Mouse (Mus musculus) embryonic facial prominence, embryonic 11.5 days (tissue): ENCODE data around the gene 2310022A10Rik. TPM values are rescaled to one million over a fixed set of nuclear protein-coding genes. Genes with fewer than 3 reads are reported as not detected.

Experiments used
- ATAC-seq: fragments of 200-750 bp; cut with Nextera tagmentation; replicated peaks from 2 replicates; pipeline ENCODE4 v1.8.0; 2017; ENCODE audit warnings: low read depth; ENCODE audit not compliant: insufficient number of reproducible peaks, low FRiP score, low TSS enrichment
- DNase-seq: peaks from one replicate; pipeline ENCODE4 v3.0.0-alpha.2; 2015; ENCODE audit warnings: low spot score
- H3K27ac ChIP-seq: fragments of 300-500 bp; sonication (generic); replicated peaks from 2 replicates; pipeline ENCODE4 v1.5.1; 2014; ENCODE audit warnings: mild to moderate bottlenecking, low read depth, low read length, control low read depth
- H3K27me3 ChIP-seq: fragments of 300-500 bp; sonication (generic); 2 replicates; pipeline ENCODE4 v1.6.1; 2014; ENCODE audit warnings: mild to moderate bottlenecking, low read length, moderate library complexity, mixed read lengths; ENCODE audit not compliant: control insufficient read depth, insufficient read depth
- H3K36me3 ChIP-seq: fragments of 300-500 bp; sonication (generic); replicated peaks from 2 replicates; pipeline ENCODE4 v1.6.1; 2014; ENCODE audit warnings: low read depth, mild to moderate bottlenecking, low read length, moderate library complexity, mixed read lengths; ENCODE audit not compliant: control insufficient read depth, insufficient read depth
- H3K4me1 ChIP-seq: fragments of 300-500 bp; sonication (generic); 2 replicates; pipeline ENCODE4 v1.6.1; 2014; ENCODE audit warnings: low read length, mixed read lengths; ENCODE audit not compliant: control insufficient read depth, insufficient read depth
- H3K4me2 ChIP-seq: fragments of 300-500 bp; sonication (generic); 2 replicates; pipeline ENCODE4 v1.6.1; 2014; ENCODE audit warnings: low read depth, mild to moderate bottlenecking, control low read depth, low read length, moderate library complexity
- H3K4me3 ChIP-seq: fragments of 300-500 bp; sonication (generic); 2 replicates; pipeline ENCODE4 v1.5.1; 2014; ENCODE audit warnings: low read depth, low read length, control low read depth
- H3K9ac ChIP-seq: fragments of 300-500 bp; sonication (generic); replicated peaks from 2 replicates; pipeline ENCODE4 v1.6.1; 2014; ENCODE audit warnings: mild to moderate bottlenecking, control low read depth, low read length
- H3K9me3 ChIP-seq: fragments of 300-500 bp; sonication (generic); replicated peaks from 2 replicates; pipeline ENCODE4 v1.6.1; 2016; ENCODE audit warnings: mild to moderate bottlenecking, low read length, inconsistent platforms, mixed read lengths; ENCODE audit not compliant: control insufficient read depth
- WGBS: fragments of 180-500 bp; shearing (Covaris S2); extraction: QIAGEN DNeasy Blood & Tissue Kit; methylation state at CpG from one replicate; pipeline ENCODE4 v1.1.7; 2014; 5-methylcytosine and 5-hydroxymethylcytosine counted together
- polyA plus RNA-seq: library from polyadenylated mRNA; unstranded; fragments of >200 nt; fragmentation: Nextera tagmentation; extraction: Ambion mirVana; gene quantifications from 2 replicates; pipeline ENCODE4 v1.2.1, GENCODE M21; 2014

The 2310022A10Rik gene
- polyA plus RNA-seq, 1 experiment from 2014 or later: 27.5 TPM

GRCm38 (mm10) chr7:27580380-27581174, 27.5 kb downstream of the 2310022A10Rik start:
- Histone ChIP-seq H3K27me3 (no peaks in the 10 kb centered on the region), H3K9ac (no peak overlapping the region), H3K4me2 (no peak overlapping the region), H3K4me1 (no peaks in the 10 kb centered on the region), H3K9me3 (no peaks in the 10 kb centered on the region), H3K27ac (no peak overlapping the region), H3K36me3 (peaks cover 15% of the 10 kb centered on the region), H3K4me3 (no peak overlapping the region)
- DNase-seq (no peak), ATAC-seq (no peak)
- WGBS: 92% methylated on average over 14 of the region's 14 CpGs

- WGBS: 62% methylated on average over 2 of the region's 2 CpGs
- H3K4me2 ChIP-seq: no peak overlapping the region
- H3K4me3 ChIP-seq: no peak overlapping the region
- H3K27ac ChIP-seq: no peak overlapping the region
- no peaks in the 10 kb centered on the region for H3K27me3 ChIP-seq
- H3K36me3 ChIP-seq: no peaks in the 10 kb centered on the region
- no peaks in the 10 kb centered on the region for H3K9me3 ChIP-seq
- H3K4me1 ChIP-seq: no peaks in the 10 kb centered on the region
- ATAC-seq (no peak), DNase-seq (no peak)
- no peak overlapping the region for H3K9ac ChIP-seq
Observed at GRCm38 (mm10) chr7:27586861-27587260, 33.8 kb downstream of the 2310022A10Rik start.

- no peaks in the 10 kb centered on the region for H3K27me3 ChIP-seq
- no peaks in the 10 kb centered on the region for H3K4me1 ChIP-seq
- no peak overlapping the region for H3K9ac ChIP-seq
- no peaks in the 10 kb centered on the region for H3K9me3 ChIP-seq
- no peak for ATAC-seq
- H3K36me3 ChIP-seq: no peaks in the 10 kb centered on the region
- WGBS: 87% methylated on average over 2 of the region's 2 CpGs
- H3K4me2 ChIP-seq: no peak overlapping the region
- no peak for DNase-seq
- H3K4me3 ChIP-seq: no peak overlapping the region
- no peak overlapping the region for H3K27ac ChIP-seq
Observed at GRCm38 (mm10) chr7:27587741-27588140, 34.7 kb downstream of the 2310022A10Rik start.

- Histone ChIP-seq H3K27me3 (no peaks in the 10 kb centered on the region), H3K4me2 (no peak overlapping the region), H3K9ac (no peak overlapping the region), H3K9me3 (no peaks in the 10 kb centered on the region), H3K4me1 (peaks cover 3% of the 10 kb centered on the region; the same call in 1 of the 2 replicates), H3K36me3 (no peaks in the 10 kb centered on the region), H3K4me3 (no peak overlapping the region), H3K27ac (no peak overlapping the region)
- DNase-seq (no peak), ATAC-seq (no peak)
- WGBS: 90% methylated on average over 4 of the region's 4 CpGs
Observed at GRCm38 (mm10) chr7:27590088-27590487, 37.1 kb downstream of the 2310022A10Rik start.

GRCm38 (mm10) chr7:27590566-27591213, 37.7 kb downstream of the 2310022A10Rik start:
- ATAC-seq (no peak), DNase-seq (no peak)
- H3K27ac ChIP-seq: peak overlapping the region; percentile 78; the same call in 1 of the 2 replicates
- WGBS: 62% methylated on average over 4 of the region's 4 CpGs
- peak overlapping the region; percentile 66 for H3K9ac ChIP-seq
- H3K9me3 ChIP-seq: no peaks in the 10 kb centered on the region
- H3K4me2 ChIP-seq: peak overlapping the region; percentile 21
- no peaks in the 10 kb centered on the region for H3K36me3 ChIP-seq
- no peaks in the 10 kb centered on the region for H3K27me3 ChIP-seq
- peaks cover 3% of the 10 kb centered on the region; the same call in 1 of the 2 replicates for H3K4me1 ChIP-seq
- H3K4me3 ChIP-seq: peak overlapping the region; percentile 63

GRCm38 (mm10) chr7:27591266-27592216, 38.5 kb downstream of the 2310022A10Rik start, which contains the start of gene Akt2:
TSS of gene Akt2 (plus strand) at chr7:27591552.
- H3K9me3 ChIP-seq: no peaks in the 10 kb centered on the region
- no peaks in the 10 kb centered on the region for H3K27me3 ChIP-seq
- H3K4me2 ChIP-seq: peak within 1 kb of the TSS; percentile 44
- H3K27ac ChIP-seq: peak within 1 kb of the TSS; percentile 78
- under 1% methylated on average over 55 of the region's 71 CpGs for WGBS
- peaks cover 3% of the 10 kb centered on the region for H3K4me1 ChIP-seq
- peak; percentile 96 for DNase-seq
- H3K9ac ChIP-seq: peak within 1 kb of the TSS; percentile 66
- peak within 1 kb of the TSS; percentile 63 for H3K4me3 ChIP-seq
- peak; percentile 89 for ATAC-seq
- H3K36me3 ChIP-seq: no peaks in the 10 kb centered on the region

GRCm38 (mm10) chr7:27592217-27592929, 39.3 kb downstream of the 2310022A10Rik start:
- DNase-seq (no peak), ATAC-seq (peak; percentile 73; the same call in 1 of the 2 replicates)
- Histone ChIP-seq H3K27me3 (no peaks in the 10 kb centered on the region), H3K27ac (peak overlapping the region; percentile 78), H3K4me2 (peak overlapping the region; percentile 44), H3K4me1 (peaks cover 3% of the 10 kb centered on the region), H3K9me3 (no peaks in the 10 kb centered on the region), H3K9ac (peak overlapping the region; percentile 66), H3K4me3 (peak overlapping the region; percentile 63), H3K36me3 (no peaks in the 10 kb centered on the region)
- WGBS: 4% methylated on average over 17 of the region's 17 CpGs
